Mouse (Mus musculus) intestine, embryonic 14.5 days (tissue): ENCODE measurements around the gene Gm11127. TPM values are rescaled to one million over a fixed set of nuclear protein-coding genes. Genes with fewer than 3 reads are reported as not detected.
"Not testable (repeated sequence)": the region's sequence is repeated elsewhere in the genome, so short reads cannot be mapped to it uniquely, and the experiment has no call there.

Experiments
- ATAC-seq: fragments of 200-750 bp; cut with Nextera tagmentation; replicated peaks from 2 replicates; pipeline ENCODE4 v1.8.0; 2017; ENCODE audit warnings: low read depth, moderate number of reproducible peaks, moderate TSS enrichment, moderate library complexity; ENCODE audit not compliant: low FRiP score, low TSS enrichment
- DNase-seq: peaks from one replicate; pipeline ENCODE4 v3.0.0-alpha.2; 2018; ENCODE audit warnings: low spot score
- H3K27ac ChIP-seq: fragments of 300-500 bp; sonication (generic); 2 replicates; pipeline ENCODE4 v1.5.1; 2014; ENCODE audit warnings: low read depth, mild to moderate bottlenecking, control low read depth
- H3K27me3 ChIP-seq: fragments of 300-500 bp; sonication (generic); replicated peaks from 2 replicates; pipeline ENCODE4 v1.6.1; 2014; ENCODE audit warnings: low read length, control low read depth; ENCODE audit not compliant: control insufficient read depth, insufficient read depth
- H3K36me3 ChIP-seq: fragments of 300-500 bp; sonication (generic); 2 replicates; pipeline ENCODE4 v1.6.1; 2014; ENCODE audit warnings: low read length, control low read depth; ENCODE audit not compliant: control insufficient read depth, insufficient read depth
- H3K4me1 ChIP-seq: fragments of 300-500 bp; sonication (generic); replicated peaks from 2 replicates; pipeline ENCODE4 v1.6.1; 2014; ENCODE audit warnings: low read length, control low read depth, mixed read lengths; ENCODE audit not compliant: control insufficient read depth, insufficient read depth
- H3K4me2 ChIP-seq: fragments of 300-500 bp; sonication (generic); 2 replicates; pipeline ENCODE4 v1.6.1; 2014; ENCODE audit warnings: low read length
- H3K4me3 ChIP-seq: fragments of 300-500 bp; sonication (generic); 2 replicates; pipeline ENCODE4 v1.5.1; 2014; ENCODE audit warnings: low read depth, low read length, control low read depth, mixed read lengths
- H3K9ac ChIP-seq: fragments of 300-500 bp; sonication (generic); 2 replicates; pipeline ENCODE4 v1.6.1; 2014; ENCODE audit warnings: mild to moderate bottlenecking, low read length
- H3K9me3 ChIP-seq: fragments of 300-500 bp; sonication (generic); 2 replicates; pipeline ENCODE4 v1.6.1; 2016; ENCODE audit warnings: low read length, control low read depth; ENCODE audit not compliant: control insufficient read depth
- WGBS: fragments of 180-500 bp; shearing (Covaris S2); extraction: QIAGEN DNeasy Blood & Tissue Kit; methylation state at CpG from one replicate; pipeline ENCODE4 v1.1.7; 2014; 5-methylcytosine and 5-hydroxymethylcytosine counted together
- polyA plus RNA-seq: library from polyadenylated mRNA; unstranded; fragments of >200 nt; fragmentation: Nextera tagmentation; extraction: Ambion mirVana; gene quantifications from 2 replicates; pipeline ENCODE4 v1.2.1, GENCODE M21; 2014

The Gm11127 gene
- not detected in 2 replicates for polyA plus RNA-seq

- H3K9ac ChIP-seq, H3K27me3 ChIP-seq, H3K4me1 ChIP-seq, H3K36me3 ChIP-seq, H3K27ac ChIP-seq, H3K4me3 ChIP-seq, H3K9me3 ChIP-seq, DNase-seq, H3K4me2 ChIP-seq: not testable (repeated sequence)
- WGBS: 52% methylated on average over 1 of the region's 1 CpGs
- ATAC-seq: peak; percentile 83
Measured at GRCm38 (mm10) chr17:36058362-36058761, at the start of gene Gm11127. TSS of gene Gm11127 (minus strand) at chr17:36058371.

DNA sequence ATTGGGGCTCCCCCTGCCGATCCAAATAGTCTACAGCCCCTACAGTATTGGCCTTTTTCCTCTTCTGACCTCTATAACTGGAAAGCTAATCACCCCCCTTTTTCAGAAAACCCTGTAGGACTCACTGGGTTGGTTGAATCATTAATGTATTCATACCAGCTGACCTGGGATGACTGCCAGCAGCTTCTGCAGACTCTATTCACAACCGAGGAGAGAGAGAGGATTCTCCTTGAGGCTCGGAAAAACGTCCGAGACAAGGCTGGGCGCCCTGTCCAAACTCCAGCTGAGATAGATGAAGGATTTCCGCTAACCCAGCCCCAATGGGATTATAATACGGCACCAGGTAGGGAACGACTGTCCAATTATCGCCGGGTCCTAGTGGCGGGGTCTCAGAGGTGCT lies 43.9 kb upstream of the Gm11127 start:
- H3K9me3 ChIP-seq, ATAC-seq, H3K4me1 ChIP-seq, DNase-seq, H3K4me3 ChIP-seq, H3K4me2 ChIP-seq, H3K27ac ChIP-seq, H3K36me3 ChIP-seq, H3K27me3 ChIP-seq, H3K9ac ChIP-seq: not testable (repeated sequence)
- 89% methylated on average over 11 of the region's 12 CpGs for WGBS

DNA sequence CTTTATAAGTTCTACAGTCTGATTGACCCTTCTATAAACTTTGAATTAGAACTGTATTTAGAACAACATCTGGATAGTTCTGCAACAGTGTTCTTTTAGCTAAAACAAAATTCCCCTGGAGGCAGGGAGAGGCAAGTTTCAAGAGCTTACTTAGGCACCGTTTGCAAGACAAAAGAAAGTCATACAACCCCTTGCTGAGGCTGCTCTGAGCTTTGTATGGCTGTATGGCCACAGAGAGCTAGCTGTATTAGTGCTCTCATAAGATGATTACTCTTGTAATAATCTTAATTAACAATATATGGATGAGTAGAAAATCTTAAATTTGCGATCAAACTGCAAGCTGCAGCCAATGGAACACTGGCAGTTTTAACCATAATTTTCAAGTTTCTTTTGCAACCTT lies 41.4 kb upstream of the Gm11127 start:
- H3K9ac ChIP-seq, H3K27me3 ChIP-seq, H3K36me3 ChIP-seq, ATAC-seq, H3K4me1 ChIP-seq, H3K4me3 ChIP-seq, DNase-seq, H3K9me3 ChIP-seq, H3K4me2 ChIP-seq, H3K27ac ChIP-seq: not testable (repeated sequence)
- WGBS: 67% methylated on average over 2 of the region's 2 CpGs

GRCm38 (mm10) chr17:36093936-36094335 lies 35.8 kb upstream of the Gm11127 start:
- no peak overlapping the region for H3K4me2 ChIP-seq
- H3K4me3 ChIP-seq: no peak overlapping the region
- no peak for ATAC-seq
- no peaks in the 10 kb centered on the region for H3K36me3 ChIP-seq
- no peaks in the 10 kb centered on the region for H3K4me1 ChIP-seq
- WGBS: 25% methylated on average over 3 of the region's 3 CpGs
- no peaks in the 10 kb centered on the region for H3K27me3 ChIP-seq
- H3K9me3 ChIP-seq: no peaks in the 10 kb centered on the region
- no peak overlapping the region for H3K9ac ChIP-seq
- no peak overlapping the region for H3K27ac ChIP-seq
- peak; percentile 20 for DNase-seq

DNA sequence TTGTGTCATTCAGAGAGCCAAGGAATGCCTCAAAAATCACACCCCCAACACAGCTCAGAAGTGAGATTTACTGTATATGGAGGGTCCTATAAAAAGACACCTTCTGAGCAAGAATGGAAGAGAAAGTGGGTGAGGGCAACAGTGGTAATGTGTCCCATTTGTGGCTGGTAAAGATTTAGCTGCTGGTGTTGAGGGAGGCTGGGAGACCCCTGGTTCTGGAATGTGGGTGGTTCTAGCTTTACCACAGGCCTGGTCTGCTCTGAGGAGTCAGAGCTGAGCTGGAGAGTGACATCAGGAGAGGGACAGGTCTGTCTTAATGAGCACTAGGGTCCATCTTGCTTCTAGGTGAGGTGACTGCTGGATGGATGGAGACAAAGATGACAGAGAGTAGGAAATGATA lies 34.3 kb upstream of the Gm11127 start:
- not testable (repeated sequence) for H3K36me3 ChIP-seq, H3K9ac ChIP-seq, DNase-seq, H3K4me3 ChIP-seq, H3K27ac ChIP-seq, ATAC-seq, H3K9me3 ChIP-seq, H3K4me1 ChIP-seq, H3K27me3 ChIP-seq, H3K4me2 ChIP-seq

DNA sequence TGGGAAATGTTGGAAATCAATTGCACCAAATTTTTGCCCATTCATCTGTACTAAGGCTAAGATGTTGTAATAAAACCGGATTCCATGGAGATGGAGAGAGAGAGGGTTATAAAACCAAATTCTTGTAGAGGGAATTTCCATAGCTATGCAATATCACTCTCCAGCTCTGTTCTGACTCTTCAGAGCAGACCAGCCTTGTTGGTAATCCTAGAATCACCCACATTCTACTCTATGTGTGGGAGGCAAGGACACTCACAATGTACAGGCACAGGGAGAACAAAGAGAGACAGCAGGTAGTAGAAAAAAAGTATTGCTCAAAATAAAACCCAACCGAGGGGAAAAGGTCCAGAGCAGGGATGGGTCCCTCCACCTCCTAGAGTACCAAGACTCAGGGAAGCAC lies 33.8 kb upstream of the Gm11127 start:
- WGBS: no CpG with 5 or more reads among the region's 2 CpGs
- not testable (repeated sequence) for ATAC-seq, H3K27ac ChIP-seq, H3K9ac ChIP-seq, H3K36me3 ChIP-seq, H3K27me3 ChIP-seq, DNase-seq, H3K9me3 ChIP-seq, H3K4me2 ChIP-seq, H3K4me3 ChIP-seq, H3K4me1 ChIP-seq

GRCm38 (mm10) chr17:36085976-36086375 lies 27.8 kb upstream of the Gm11127 start:
- not testable (repeated sequence) for H3K4me2 ChIP-seq, H3K36me3 ChIP-seq, H3K9me3 ChIP-seq, H3K27ac ChIP-seq, ATAC-seq, H3K4me3 ChIP-seq, H3K4me1 ChIP-seq, H3K9ac ChIP-seq
- peaks cover 16% of the 10 kb centered on the region for H3K27me3 ChIP-seq
- WGBS: 63% methylated on average over 1 of the region's 1 CpGs
- DNase-seq: peak; percentile 16

DNA sequence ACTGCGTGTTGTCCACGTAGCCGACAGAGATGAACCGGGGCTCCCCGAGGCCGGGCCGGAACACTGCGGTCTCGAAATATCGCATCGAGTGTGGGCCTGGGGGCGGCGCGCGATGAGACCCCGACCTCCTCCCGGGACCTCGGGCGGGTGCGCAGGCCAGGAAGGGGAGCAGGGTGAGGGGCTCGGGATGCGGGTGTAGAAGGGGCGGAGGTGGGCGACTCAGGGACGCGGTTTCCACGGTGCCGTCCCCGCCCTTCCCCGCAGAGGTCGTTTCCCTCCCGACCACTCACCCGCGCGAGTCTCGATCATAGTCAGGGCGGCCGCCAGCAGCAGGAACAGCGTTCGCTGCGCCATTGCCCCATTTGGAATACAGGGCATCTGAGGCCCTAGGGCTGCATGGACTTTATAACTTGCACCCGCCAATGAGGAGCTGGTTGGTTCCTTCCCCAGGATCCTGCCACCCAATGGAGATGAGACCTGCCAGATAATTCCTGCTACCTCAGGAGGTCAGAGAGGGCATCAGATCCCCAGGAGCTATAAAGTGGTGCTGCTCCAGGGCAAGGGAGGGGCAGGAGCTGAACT lies 25.8 kb upstream of the Gm11127 start:
- H3K4me3 ChIP-seq: peak overlapping the region; percentile 51
- H3K36me3 ChIP-seq: no peaks in the 10 kb centered on the region
- H3K4me1 ChIP-seq: no peaks in the 10 kb centered on the region
- H3K27ac ChIP-seq: no peak overlapping the region
- H3K4me2 ChIP-seq: peak overlapping the region; percentile 93
- no peaks in the 10 kb centered on the region for H3K9me3 ChIP-seq
- DNase-seq: peak; percentile 68
- peaks cover 16% of the 10 kb centered on the region for H3K27me3 ChIP-seq
- under 1% methylated on average over 41 of the region's 42 CpGs for WGBS
- peak overlapping the region; percentile 22 for H3K9ac ChIP-seq
- peak; percentile 47; the same call in 1 of the 2 replicates for ATAC-seq

GRCm38 (mm10) chr17:36083266-36083869 lies 25.2 kb upstream of the Gm11127 start:
- WGBS: under 1% methylated on average over 46 of the region's 46 CpGs
- Histone ChIP-seq H3K27ac (no peak overlapping the region), H3K4me1 (no peaks in the 10 kb centered on the region), H3K9me3 (no peaks in the 10 kb centered on the region), H3K9ac (peak overlapping the region; percentile 22), H3K36me3 (no peaks in the 10 kb centered on the region), H3K27me3 (peaks cover 16% of the 10 kb centered on the region), H3K4me2 (peak overlapping the region; percentile 93), H3K4me3 (peak overlapping the region; percentile 51)
- peak; percentile 80 for DNase-seq
- peak; percentile 76 for ATAC-seq
